Mouse (Mus musculus) urinary bladder, postnatal 4 days (tissue): ENCODE data around the gene Ddx4.

Source experiments
- DNase-seq, 2 experiments: peaks; one replicate each; pipeline ENCODE4 v3.0.0; 2021 to 2022; ENCODE audit warnings: low spot score in 2 of 2

Ddx4 gene

GRCm38 (mm10) chr13:112652205-112652604 is at the start of gene Ddx4:
Gene Ddx4, minus strand, starts transcription at chr13:112652475.
- DNase-seq = no peak

- DNase-seq = no peak
These were observed 49.0 kb upstream of the Ddx4 start for GRCm38 (mm10) chr13:112701256-112701655.

- DNase-seq = no peak
These were observed 43.4 kb upstream of the Ddx4 start for GRCm38 (mm10) chr13:112695526-112696240.

GRCm38 (mm10) chr13:112692870-112693553 is 40.7 kb upstream of the Ddx4 start:
- no peak for DNase-seq

- DNase-seq = no peak
These were observed 33.9 kb upstream of the Ddx4 start for GRCm38 (mm10) chr13:112686155-112686554.

GRCm38 (mm10) chr13:112683970-112684369 is 31.7 kb upstream of the Ddx4 start:
- DNase-seq = no peak

- DNase-seq = no peak
These were observed 31.0 kb upstream of the Ddx4 start for GRCm38 (mm10) chr13:112683312-112683711.

GRCm38 (mm10) chr13:112678154-112678553 is 25.9 kb upstream of the Ddx4 start:
- no peak for DNase-seq

GRCm38 (mm10) chr13:112673899-112674447 is 21.7 kb upstream of the Ddx4 start:
- DNase-seq = peak in 1 of 2 experiments; percentile 36

GRCm38 (mm10) chr13:112672797-112673196 is 20.5 kb upstream of the Ddx4 start:
- no peak for DNase-seq

- no peak for DNase-seq
These were observed 19.4 kb upstream of the Ddx4 start for GRCm38 (mm10) chr13:112671708-112672107.

GRCm38 (mm10) chr13:112667215-112667614 is 14.9 kb upstream of the Ddx4 start:
- DNase-seq = no peak

- no peak for DNase-seq
These were observed 14.3 kb upstream of the Ddx4 start for GRCm38 (mm10) chr13:112666433-112667024.

GRCm38 (mm10) chr13:112661687-112662086 is 9.4 kb upstream of the Ddx4 start:
- DNase-seq = no peak

- DNase-seq = peak; percentile 85 to 89
These were observed 8.5 kb upstream of the Ddx4 start, which contains the start of gene Slc38a9 for GRCm38 (mm10) chr13:112660574-112661381. Gene Slc38a9, plus strand, starts transcription at chr13:112660751.

GRCm38 (mm10) chr13:112659986-112660573 is 7.8 kb upstream of the Ddx4 start:
- no peak for DNase-seq

- DNase-seq = no peak
These were observed 1.1 kb downstream of the Ddx4 start for GRCm38 (mm10) chr13:112651183-112651582.

- DNase-seq = no peak
These were observed 6.6 kb downstream of the Ddx4 start for GRCm38 (mm10) chr13:112645529-112646186.

- DNase-seq = no peak
These were observed 7.3 kb downstream of the Ddx4 start for GRCm38 (mm10) chr13:112644996-112645395.

- no peak for DNase-seq
These were observed 9.4 kb downstream of the Ddx4 start for GRCm38 (mm10) chr13:112642897-112643296.

GRCm38 (mm10) chr13:112639111-112639510 is 13.2 kb downstream of the Ddx4 start:
- no peak for DNase-seq
